Mouse (Mus musculus) heart, embryonic 12.5 days (tissue): ENCODE measurements at regions not wholly inside any gene's neighbourhood (a gene's known extent, or its start where the extent isn't known, plus 50 kb on each side); places are given as distances from the start of the nearest gene placed in this dataset.

ENCODE experiments used
- ATAC-seq: fragments of 200-750 bp; cut with Nextera tagmentation; 2 replicates; pipeline ENCODE4 v1.8.0; 2017; ENCODE audit warnings: moderate TSS enrichment, moderate library complexity; ENCODE audit not compliant: insufficient number of reproducible peaks, low FRiP score
- H3K27ac ChIP-seq: fragments of 300-500 bp; sonication (generic); 2 replicates; pipeline ENCODE4 v1.5.1; 2016; ENCODE audit warnings: mild to moderate bottlenecking, moderate library complexity; ENCODE audit not compliant: poor library complexity, severe bottlenecking
- H3K27me3 ChIP-seq: fragments of 300-500 bp; sonication (generic); replicated peaks from 2 replicates; pipeline ENCODE4 v1.6.1; 2016; ENCODE audit warnings: mild to moderate bottlenecking, moderate library complexity
- H3K36me3 ChIP-seq: fragments of 300-500 bp; sonication (generic); 2 replicates; pipeline ENCODE4 v1.6.1; 2016; ENCODE audit warnings: mild to moderate bottlenecking, moderate library complexity
- H3K4me1 ChIP-seq: fragments of 300-500 bp; sonication (generic); replicated peaks from 2 replicates; pipeline ENCODE4 v1.6.1; 2016; ENCODE audit warnings: mild to moderate bottlenecking
- H3K4me2 ChIP-seq: fragments of 300-500 bp; sonication (generic); 2 replicates; pipeline ENCODE4 v1.6.1; 2016; ENCODE audit warnings: mild to moderate bottlenecking, moderate library complexity
- H3K4me3 ChIP-seq: fragments of 300-500 bp; sonication (generic); 2 replicates; pipeline ENCODE4 v1.5.1; 2016; ENCODE audit warnings: mild to moderate bottlenecking
- H3K9ac ChIP-seq: fragments of 300-500 bp; sonication (generic); 2 replicates; pipeline ENCODE4 v1.6.1; 2016; ENCODE audit warnings: mild to moderate bottlenecking, moderate library complexity
- H3K9me3 ChIP-seq: fragments of 300-500 bp; sonication (generic); replicated peaks from 2 replicates; pipeline ENCODE4 v1.6.1; 2016; ENCODE audit warnings: mild to moderate bottlenecking, moderate library complexity
- WGBS: fragments of 180-500 bp; shearing (Covaris S2); methylation state at CpG from one replicate; pipeline ENCODE4 v1.1.7; 2016; 5-methylcytosine and 5-hydroxymethylcytosine counted together

DNA sequence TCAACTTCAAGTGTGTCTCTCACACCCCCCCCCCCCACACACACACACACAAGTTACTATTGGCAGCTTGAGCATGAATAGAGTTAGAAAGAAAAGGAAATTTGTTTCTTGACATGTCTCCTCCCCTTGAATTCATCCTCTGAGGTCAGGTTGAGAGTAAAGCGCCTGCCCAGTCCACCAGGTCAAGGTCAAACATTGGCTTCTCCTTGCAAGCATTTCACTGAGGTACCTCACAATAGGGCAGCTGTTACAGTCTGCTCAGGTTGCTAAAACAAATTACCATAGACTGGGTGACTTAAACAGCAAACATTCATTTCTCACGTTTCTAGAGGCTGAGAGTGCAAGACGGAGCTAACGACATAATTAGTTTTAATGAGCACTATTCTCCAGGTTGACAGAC, 344.2 kb downstream of the Galc start:
- H3K27me3 ChIP-seq = no peaks in the 10 kb centered on the region
- H3K4me3 ChIP-seq = no peak overlapping the region
- no peak overlapping the region for H3K4me2 ChIP-seq
- no peak for ATAC-seq
- H3K4me1 ChIP-seq = no peaks in the 10 kb centered on the region
- WGBS = 80% methylated on average over 4 of the region's 4 CpGs
- H3K9ac ChIP-seq = no peak overlapping the region
- no peaks in the 10 kb centered on the region for H3K36me3 ChIP-seq
- no peak overlapping the region for H3K27ac ChIP-seq
- H3K9me3 ChIP-seq = no peaks in the 10 kb centered on the region

GRCm38 (mm10) chr12:97912730-97913129, 346.5 kb downstream of the Galc start:
- no peaks in the 10 kb centered on the region for H3K27me3 ChIP-seq
- WGBS = 68% methylated on average over 1 of the region's 1 CpGs
- no peak for ATAC-seq
- no peaks in the 10 kb centered on the region for H3K9me3 ChIP-seq
- H3K36me3 ChIP-seq = no peaks in the 10 kb centered on the region
- H3K27ac ChIP-seq = no peak overlapping the region
- H3K4me2 ChIP-seq = no peak overlapping the region
- H3K9ac ChIP-seq = no peak overlapping the region
- no peak overlapping the region for H3K4me3 ChIP-seq
- H3K4me1 ChIP-seq = no peaks in the 10 kb centered on the region

- Histone ChIP-seq H3K36me3 (no peaks in the 10 kb centered on the region), H3K4me3 (no peak overlapping the region), H3K4me2 (no peak overlapping the region), H3K9ac (no peak overlapping the region), H3K27me3 (no peaks in the 10 kb centered on the region), H3K4me1 (no peaks in the 10 kb centered on the region), H3K27ac (no peak overlapping the region), H3K9me3 (no peaks in the 10 kb centered on the region)
- WGBS = 84% methylated on average over 5 of the region's 5 CpGs
- ATAC-seq = no peak
Measured at GRCm38 (mm10) chr12:97899266-97899665, 360.0 kb downstream of the Galc start.

DNA sequence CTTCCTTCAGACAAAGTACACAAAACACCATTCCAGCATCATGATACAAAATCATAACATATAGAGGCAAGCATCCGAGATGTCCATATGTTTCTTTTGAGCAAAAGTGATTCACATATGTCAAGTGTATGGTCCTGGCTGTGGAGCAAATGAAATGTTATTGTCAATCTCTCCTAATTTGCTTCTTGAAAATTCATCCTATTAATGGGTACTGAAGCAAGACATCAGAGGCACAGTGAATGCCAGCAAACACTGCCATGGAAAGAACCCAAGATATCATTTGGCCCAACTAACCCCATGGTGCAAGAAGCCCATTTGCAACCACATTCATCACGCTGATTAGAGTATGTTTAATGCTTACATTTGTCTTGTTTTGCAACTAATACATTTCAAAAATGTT, 361.1 kb downstream of the Galc start:
- no peaks in the 10 kb centered on the region for H3K9me3 ChIP-seq
- no peaks in the 10 kb centered on the region for H3K36me3 ChIP-seq
- H3K27me3 ChIP-seq = no peaks in the 10 kb centered on the region
- no peak for ATAC-seq
- no peaks in the 10 kb centered on the region for H3K4me1 ChIP-seq
- H3K4me3 ChIP-seq = no peak overlapping the region
- WGBS = 77% methylated on average over 2 of the region's 2 CpGs
- no peak overlapping the region for H3K4me2 ChIP-seq
- no peak overlapping the region for H3K27ac ChIP-seq
- no peak overlapping the region for H3K9ac ChIP-seq

DNA sequence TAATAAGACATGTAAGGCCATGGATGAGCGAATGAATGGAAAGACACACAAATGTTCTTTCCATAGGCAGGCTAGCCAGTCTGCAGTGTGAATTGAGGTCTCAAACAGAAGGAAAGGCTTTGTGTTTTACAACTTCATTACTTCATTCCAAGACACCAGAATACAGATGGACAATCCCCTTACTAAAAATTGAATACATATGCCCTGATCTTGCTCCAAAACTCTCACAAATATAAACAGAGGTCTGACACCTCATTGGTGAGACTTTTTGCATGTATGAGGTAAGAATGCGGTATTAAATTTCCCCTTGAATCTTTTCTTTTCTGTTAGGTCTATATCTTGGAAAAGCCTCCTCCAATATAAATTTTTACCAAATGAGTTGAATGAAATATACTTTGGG, 363.3 kb downstream of the Galc start:
- 79% methylated on average over 2 of the region's 2 CpGs for WGBS
- Histone ChIP-seq H3K4me3 (no peak overlapping the region), H3K27me3 (no peaks in the 10 kb centered on the region), H3K36me3 (no peaks in the 10 kb centered on the region), H3K9ac (no peak overlapping the region), H3K4me1 (no peaks in the 10 kb centered on the region), H3K9me3 (no peaks in the 10 kb centered on the region), H3K27ac (no peak overlapping the region), H3K4me2 (no peak overlapping the region)
- no peak for ATAC-seq

DNA sequence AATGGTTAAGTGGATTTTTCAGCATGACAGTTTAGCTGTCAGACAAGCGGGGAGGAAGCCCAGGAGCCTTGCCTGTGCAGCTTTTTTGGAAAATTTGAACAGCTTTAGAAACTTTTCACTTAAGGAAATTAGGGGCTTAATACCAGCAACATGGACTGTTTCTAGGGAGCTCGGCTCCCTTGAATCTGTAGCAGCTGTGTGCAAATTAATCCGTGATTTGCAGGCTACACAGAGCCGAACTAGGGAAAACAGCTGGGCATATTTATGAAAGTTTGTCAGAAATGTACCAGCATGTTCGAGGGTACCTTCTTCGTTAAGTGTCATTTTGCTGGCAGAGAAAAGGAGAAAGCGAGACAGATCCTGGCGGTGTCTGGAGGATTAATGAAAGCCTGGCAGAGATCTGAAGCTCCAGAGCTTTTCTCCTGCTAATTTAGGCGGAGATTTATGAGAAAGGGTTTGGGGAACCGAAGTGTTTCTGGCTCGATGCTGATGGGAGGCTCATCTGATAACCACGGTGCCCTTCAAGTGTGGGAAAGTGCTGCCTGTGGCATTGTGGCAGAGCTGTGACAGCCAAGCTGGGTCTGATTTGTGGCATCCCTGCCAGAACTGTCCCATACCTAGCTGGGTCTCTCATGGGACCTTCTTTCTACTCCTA, 370.3 kb downstream of the Galc start:
- H3K27ac ChIP-seq = no peak overlapping the region
- H3K4me2 ChIP-seq = peak overlapping the region; percentile 44
- H3K9ac ChIP-seq = no peak overlapping the region
- WGBS = 29% methylated on average over 12 of the region's 12 CpGs
- H3K4me3 ChIP-seq = peak overlapping the region; percentile 18; the same call in 1 of the 2 replicates
- no peak for ATAC-seq
- no peaks in the 10 kb centered on the region for H3K9me3 ChIP-seq
- H3K27me3 ChIP-seq = no peaks in the 10 kb centered on the region
- H3K36me3 ChIP-seq = no peaks in the 10 kb centered on the region
- H3K4me1 ChIP-seq = no peaks in the 10 kb centered on the region

GRCm38 (mm10) chr12:97888291-97888800, 370.9 kb downstream of the Galc start:
- Histone ChIP-seq H3K9ac (no peak overlapping the region), H3K4me2 (peak overlapping the region; percentile 44), H3K27ac (no peak overlapping the region), H3K4me3 (no peak overlapping the region), H3K27me3 (no peaks in the 10 kb centered on the region), H3K36me3 (no peaks in the 10 kb centered on the region), H3K9me3 (no peaks in the 10 kb centered on the region), H3K4me1 (no peaks in the 10 kb centered on the region)
- WGBS = 12% methylated on average over 6 of the region's 6 CpGs
- no peak for ATAC-seq

- WGBS = 64% methylated on average over 4 of the region's 4 CpGs
- H3K9ac ChIP-seq = no peak overlapping the region
Measured at GRCm38 (mm10) chr12:97882439-97882838, 376.8 kb downstream of the Galc start.

GRCm38 (mm10) chr12:97872391-97872790, 386.9 kb downstream of the Galc start:
- no peak overlapping the region for H3K4me2 ChIP-seq
- H3K4me1 ChIP-seq = no peaks in the 10 kb centered on the region
- WGBS = 7% methylated on average over 2 of the region's 2 CpGs
- H3K9me3 ChIP-seq = no peaks in the 10 kb centered on the region
- H3K27me3 ChIP-seq = no peaks in the 10 kb centered on the region
- no peak overlapping the region for H3K27ac ChIP-seq
- no peak overlapping the region for H3K4me3 ChIP-seq
- no peak overlapping the region for H3K9ac ChIP-seq
- H3K36me3 ChIP-seq = no peaks in the 10 kb centered on the region
- ATAC-seq = no peak

More at GRCm38 (mm10) chr12:97882439-97882838, 376.8 kb downstream of the Galc start:
- H3K4me3 ChIP-seq = no peak overlapping the region
- no peak overlapping the region for H3K27ac ChIP-seq
- no peaks in the 10 kb centered on the region for H3K9me3 ChIP-seq
- no peak overlapping the region for H3K4me2 ChIP-seq
- no peak for ATAC-seq
- H3K36me3 ChIP-seq = no peaks in the 10 kb centered on the region
- H3K27me3 ChIP-seq = no peaks in the 10 kb centered on the region
- no peaks in the 10 kb centered on the region for H3K4me1 ChIP-seq

GRCm38 (mm10) chr12:97862921-97863320, 396.3 kb downstream of the Galc start:
- no peak overlapping the region for H3K4me2 ChIP-seq
- WGBS = 78% methylated on average over 3 of the region's 3 CpGs
- ATAC-seq = no peak

DNA sequence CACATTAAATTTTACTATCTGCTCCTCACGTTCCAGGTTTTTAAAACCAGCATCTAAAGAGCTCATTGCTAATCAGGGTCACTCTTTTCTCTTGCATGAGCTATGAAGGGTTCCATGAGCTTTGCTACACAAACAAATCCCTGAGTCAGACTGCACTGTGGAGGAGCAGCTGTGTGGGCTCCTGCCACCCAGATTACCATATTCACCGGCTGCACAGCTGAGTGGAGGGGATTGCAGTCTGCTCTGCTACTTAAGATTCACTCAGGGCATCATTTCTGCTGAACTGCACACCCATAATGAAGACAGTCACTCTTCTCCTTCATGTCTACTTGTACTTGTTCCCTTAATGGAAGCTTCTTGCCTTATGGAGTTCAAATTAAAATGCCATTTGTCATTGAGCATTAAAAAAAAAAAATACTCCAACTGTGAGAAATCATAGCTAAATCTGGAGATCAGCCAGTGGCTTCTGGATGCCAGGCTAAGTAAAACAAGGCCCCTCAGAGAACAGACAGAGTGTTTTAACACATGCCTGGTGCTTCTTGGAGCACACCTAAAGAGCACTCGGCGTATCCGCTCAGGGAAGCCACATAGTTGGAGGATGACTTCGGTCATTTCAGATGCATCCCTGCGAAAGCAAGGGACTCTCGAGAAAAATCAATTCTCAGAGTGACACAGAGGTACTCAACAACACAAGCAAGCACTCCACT, 422.9 kb downstream of the Galc start:
- H3K4me1 ChIP-seq = no peaks in the 10 kb centered on the region
- H3K27ac ChIP-seq = no peak overlapping the region
- H3K9me3 ChIP-seq = no peaks in the 10 kb centered on the region
- H3K27me3 ChIP-seq = no peaks in the 10 kb centered on the region
- no peak overlapping the region for H3K4me2 ChIP-seq
- no peak overlapping the region for H3K9ac ChIP-seq
- H3K4me3 ChIP-seq = no peak overlapping the region
- ATAC-seq = no peak
- WGBS = 78% methylated on average over 8 of the region's 8 CpGs
- H3K36me3 ChIP-seq = no peaks in the 10 kb centered on the region

More at GRCm38 (mm10) chr12:97862921-97863320, 396.3 kb downstream of the Galc start:
- Histone ChIP-seq H3K4me3 (no peak overlapping the region), H3K27me3 (no peaks in the 10 kb centered on the region), H3K9me3 (0 out of 2 replicates have a peak, but pooled peaks cover 2% of the 10 kb centered on the region), H3K9ac (no peak overlapping the region), H3K4me1 (no peaks in the 10 kb centered on the region), H3K36me3 (no peaks in the 10 kb centered on the region), H3K27ac (no peak overlapping the region)
